Comparison of ENCODE assay signal across 27 mouse cellular contexts in the genomic region with DNA sequence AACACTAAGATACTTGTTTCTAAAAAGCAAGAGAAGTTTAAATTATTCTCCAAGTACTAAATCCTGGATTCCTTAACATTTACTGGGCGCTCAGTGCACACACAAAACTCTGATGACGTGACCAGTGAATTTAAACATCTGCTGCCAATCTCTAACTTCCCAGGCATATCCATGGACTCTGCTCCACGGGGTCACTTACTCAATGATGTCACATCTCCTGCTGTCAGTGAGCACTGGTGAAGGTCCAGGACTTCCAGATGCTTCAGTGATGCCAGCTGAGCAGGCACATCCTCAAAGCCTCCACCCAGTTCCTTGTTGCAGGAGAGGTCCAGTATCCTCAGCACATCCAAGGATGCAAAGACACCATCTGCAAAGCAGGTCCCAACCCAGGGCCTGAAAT. TPM values are rescaled to one million over a fixed set of nuclear protein-coding genes. Genes with fewer than 3 reads are reported as not detected.
DNase-seq lines count a peak whose midpoint lies in the region; ATAC-seq and TF ChIP-seq lines count a peak whose summit lies in the region.
"Had no signal": no experiment of that assay in that cellular context is flagged by ENCODE, and none has a peak within 500 bp of the region (broad histone marks: within the 10 kb centered on the region; RNA-seq: fewer than 3 reads in every experiment).

No protein-coding gene starts in this region.

- no peak overlapping the region for H3K4me3 ChIP-seq in intestine, embryonic 14.5 days (ENCODE audit: low read depth, low read length)
- no peak overlapping the region for H3K4me3 ChIP-seq in intestine, embryonic 15.5 days (replicated peaks)
- no peak overlapping the region for H3K4me3 ChIP-seq in lung, embryonic 15.5 days
- no peak overlapping the region for H3K4me3 ChIP-seq in lung, postnatal 0 days (ENCODE audit: low read depth, low read length)
- H3K4me3 ChIP-seq: embryonic facial prominence, embryonic 10.5 days; embryonic facial prominence, embryonic 12.5 days; forebrain, embryonic 13.5 days had no signal

- H3K27me3 ChIP-seq in intestine, embryonic 14.5 days (replicated peaks; ENCODE audit: control insufficient read depth, insufficient read depth, low read length) = no peaks in the 10 kb centered on the region
- H3K27me3 ChIP-seq in intestine, embryonic 15.5 days (replicated peaks) = no peaks in the 10 kb centered on the region
- H3K27me3 ChIP-seq in lung, embryonic 15.5 days = no peaks in the 10 kb centered on the region
- no peaks in the 10 kb centered on the region for H3K27me3 ChIP-seq in lung, postnatal 0 days (replicated peaks; ENCODE audit: insufficient read depth, low read length)
- H3K27me3 ChIP-seq: CH12.LX; embryonic facial prominence, embryonic 12.5 days; forebrain, embryonic 13.5 days; Patski had no signal

- H3K36me3 ChIP-seq in intestine, embryonic 14.5 days (ENCODE audit: control insufficient read depth, insufficient read depth, low read length) = no peaks in the 10 kb centered on the region
- no peaks in the 10 kb centered on the region for H3K36me3 ChIP-seq in intestine, embryonic 15.5 days
- H3K36me3 ChIP-seq in lung, embryonic 15.5 days = no peaks in the 10 kb centered on the region
- H3K36me3 ChIP-seq in lung, postnatal 0 days (ENCODE audit: insufficient read depth, low read length) = no peaks in the 10 kb centered on the region
- H3K36me3 ChIP-seq: embryonic facial prominence, embryonic 10.5 days; embryonic facial prominence, embryonic 12.5 days; G1E had no signal

- no peak overlapping the region for H3K9ac ChIP-seq in intestine, embryonic 14.5 days (ENCODE audit: low read length)
- no peak overlapping the region for H3K9ac ChIP-seq in intestine, embryonic 15.5 days
- H3K9ac ChIP-seq in lung, embryonic 15.5 days = no peak overlapping the region
- no peak overlapping the region for H3K9ac ChIP-seq in lung, postnatal 0 days (replicated peaks; ENCODE audit: low read depth)
- H3K9ac ChIP-seq: embryonic facial prominence, embryonic 12.5 days; forebrain, embryonic 13.5 days had no signal

- H3K9me3 ChIP-seq in intestine, embryonic 14.5 days (ENCODE audit: control insufficient read depth, low read length) = no peaks in the 10 kb centered on the region
- H3K9me3 ChIP-seq in intestine, embryonic 15.5 days = no peaks in the 10 kb centered on the region
- no peaks in the 10 kb centered on the region for H3K9me3 ChIP-seq in lung, embryonic 15.5 days
- no peaks in the 10 kb centered on the region for H3K9me3 ChIP-seq in lung, postnatal 0 days (ENCODE audit: low read length)
- H3K9me3 ChIP-seq: embryonic facial prominence, embryonic 10.5 days; embryonic facial prominence, embryonic 12.5 days; forebrain, embryonic 13.5 days; G1E had no signal

- no peak overlapping the region for H3K4me2 ChIP-seq in intestine, embryonic 14.5 days (ENCODE audit: low read length)
- no peak overlapping the region for H3K4me2 ChIP-seq in intestine, embryonic 15.5 days (replicated peaks)
- no peak overlapping the region for H3K4me2 ChIP-seq in lung, embryonic 15.5 days
- no peak overlapping the region for H3K4me2 ChIP-seq in lung, postnatal 0 days (replicated peaks; ENCODE audit: low read depth, low read length)
- H3K4me2 ChIP-seq: embryonic facial prominence, embryonic 12.5 days; forebrain, embryonic 13.5 days had no signal

- peak; percentile 45 for DNase-seq in intestine, embryonic 14.5 days (ENCODE audit: low spot score)
- no peak for DNase-seq in lung, postnatal 36 days
- DNase-seq in lung, postnatal 0 days (ENCODE audit: low spot score) = peak; percentile 40
- DNase-seq in lung, adult 18-20 months = no peak
- peak; percentile 13 to 57 for DNase-seq in lung, postnatal 4 days
- DNase-seq: adrenal gland, adult 8-10 months; adrenal gland, postnatal 14 days; adrenal gland, postnatal 36 days; B cell, adult 2 months; cerebellum, adult 11-12 months; cerebellum, adult 2 months; cerebellum, adult 9-10 months; cerebellum, postnatal 10 days; cerebellum, postnatal 25 days had no signal

- TF ChIP-seq EP300 in lung, postnatal 0 days (IDR thresholded peaks at IDR 0.05) = no peak

- 84% methylated on average over 3 of the region's 3 CpGs for WGBS in intestine, embryonic 14.5 days
- 75% methylated on average over 3 of the region's 3 CpGs for WGBS in intestine, embryonic 15.5 days
- WGBS in lung, embryonic 15.5 days = 42% methylated on average over 3 of the region's 3 CpGs
- 47% methylated on average over 3 of the region's 3 CpGs for WGBS in lung, postnatal 0 days

- no peak for ATAC-seq in intestine, embryonic 14.5 days (replicated peaks; ENCODE audit: low FRiP score, low TSS enrichment, low read depth)
- no peak for ATAC-seq in intestine, embryonic 15.5 days
- ATAC-seq in lung, embryonic 15.5 days (ENCODE audit: borderline replicate concordance, extremely low read depth, low FRiP score, low TSS enrichment) = peak; percentile 74; the same call in 1 of the 2 replicates
- ATAC-seq in lung, postnatal 0 days = peak; percentile 64
- ATAC-seq: activated CD4-positive, CD25-positive, alpha-beta regulatory T cell, adult 4 months; CD4-positive, CD25-positive, alpha-beta regulatory T cell, adult 4 months; forebrain, embryonic 13.5 days; Patski had no signal

- no peak for TF ChIP-seq CTCF in lung, postnatal 0 days (IDR thresholded peaks at IDR 0.05)

- no peak overlapping the region for H3K27ac ChIP-seq in intestine, embryonic 14.5 days (ENCODE audit: low read depth)
- H3K27ac ChIP-seq in intestine, embryonic 15.5 days = no peak overlapping the region
- no peak overlapping the region for H3K27ac ChIP-seq in lung, embryonic 15.5 days
- H3K27ac ChIP-seq in lung, postnatal 0 days (ENCODE audit: low read length) = no peak overlapping the region
- H3K27ac ChIP-seq: embryonic facial prominence, embryonic 10.5 days; embryonic facial prominence, embryonic 12.5 days; forebrain, embryonic 13.5 days had no signal

- no peaks in the 10 kb centered on the region for H3K4me1 ChIP-seq in intestine, embryonic 14.5 days (replicated peaks; ENCODE audit: control insufficient read depth, insufficient read depth, low read length)
- H3K4me1 ChIP-seq in intestine, embryonic 15.5 days (replicated peaks) = no peaks in the 10 kb centered on the region
- H3K4me1 ChIP-seq in lung, embryonic 15.5 days = no peaks in the 10 kb centered on the region
- H3K4me1 ChIP-seq in lung, postnatal 0 days (ENCODE audit: insufficient read depth, low read depth, low read length) = no peaks in the 10 kb centered on the region
- H3K4me1 ChIP-seq: embryonic facial prominence, embryonic 10.5 days; embryonic facial prominence, embryonic 12.5 days; forebrain, embryonic 13.5 days had no signal

RNA-seq across cellular contexts. Expression of gene Lrrc31, which starts 12.4 kb away (rescaled TPM):
- polyA plus RNA-seq in intestine, embryonic 14.5 days (2014; fragmentation: Nextera tagmentation; extraction: Ambion mirVana) = 0.20 and 0.66 TPM in 2 replicates
- 1.3 and 1.9 TPM in 2 replicates for polyA plus RNA-seq in intestine, embryonic 15.5 days (2015; fragmentation: Nextera tagmentation; extraction: Ambion mirVana)
- 0.09 and 0.18 TPM in 2 replicates for polyA plus RNA-seq in lung, embryonic 15.5 days (2015; fragmentation: Nextera tagmentation; extraction: Ambion mirVana)
- 0.17 and 0.55 TPM in 2 replicates for polyA plus RNA-seq in lung, postnatal 0 days (2015; fragmentation: Nextera tagmentation; extraction: Ambion mirVana)
- polyA plus RNA-seq: activated CD4-positive, CD25-positive, alpha-beta regulatory T cell, adult 4 months; cerebellum, adult 2 months; cortical plate, adult 2 months; embryonic facial prominence, embryonic 10.5 days; embryonic facial prominence, embryonic 12.5 days; forebrain, embryonic 11.5 days; forebrain, embryonic 13.5 days; G1E; Patski had no signal

RNA-seq across cellular contexts. Expression of gene Lrrc34, which starts 39.5 kb away (rescaled TPM):
- 0.49 and 0.60 TPM in 2 replicates for polyA plus RNA-seq in intestine, embryonic 14.5 days (2014; fragmentation: Nextera tagmentation; extraction: Ambion mirVana)
- 0.40 and 0.48 TPM in 2 replicates for polyA plus RNA-seq in intestine, embryonic 15.5 days (2015; fragmentation: Nextera tagmentation; extraction: Ambion mirVana)
- 2.9 and 3.1 TPM in 2 replicates for polyA plus RNA-seq in lung, embryonic 15.5 days (2015; fragmentation: Nextera tagmentation; extraction: Ambion mirVana)
- 7.9 and 9.6 TPM in 2 replicates for polyA plus RNA-seq in lung, postnatal 0 days (2015; fragmentation: Nextera tagmentation; extraction: Ambion mirVana)
- polyA plus RNA-seq: G1E had no signal

RNA-seq across cellular contexts. Expression of gene Lrriq4, which starts 42.9 kb away (rescaled TPM):
- not detected in 2 replicates for polyA plus RNA-seq in intestine, embryonic 14.5 days (2014; fragmentation: Nextera tagmentation; extraction: Ambion mirVana)
- polyA plus RNA-seq in intestine, embryonic 15.5 days (2015; fragmentation: Nextera tagmentation; extraction: Ambion mirVana) = not detected in 2 replicates
- polyA plus RNA-seq in lung, embryonic 15.5 days (2015; fragmentation: Nextera tagmentation; extraction: Ambion mirVana) = not detected in 2 replicates
- not detected in 2 replicates for polyA plus RNA-seq in lung, postnatal 0 days (2015; fragmentation: Nextera tagmentation; extraction: Ambion mirVana)
- polyA plus RNA-seq: activated CD4-positive, CD25-positive, alpha-beta regulatory T cell, adult 4 months; CD4-positive, CD25-positive, alpha-beta regulatory T cell, adult 4 months; cerebellum, adult 2 months; cortical plate, adult 2 months; embryonic facial prominence, embryonic 10.5 days; embryonic facial prominence, embryonic 12.5 days; embryonic facial prominence, embryonic 14.5 days; forebrain, embryonic 11.5 days; forebrain, embryonic 13.5 days; G1E; Patski had no signal

RNA-seq across cellular contexts. Expression of gene Samd7, which starts 58.9 kb away (rescaled TPM):
- polyA plus RNA-seq in intestine, embryonic 14.5 days (2014; fragmentation: Nextera tagmentation; extraction: Ambion mirVana) = not detected in 2 replicates
- not detected in 2 replicates for polyA plus RNA-seq in intestine, embryonic 15.5 days (2015; fragmentation: Nextera tagmentation; extraction: Ambion mirVana)
- polyA plus RNA-seq in lung, embryonic 15.5 days (2015; fragmentation: Nextera tagmentation; extraction: Ambion mirVana) = not detected in 2 replicates
- polyA plus RNA-seq in lung, postnatal 0 days (2015; fragmentation: Nextera tagmentation; extraction: Ambion mirVana) = not detected in 2 replicates
- polyA plus RNA-seq: CD4-positive, CD25-positive, alpha-beta regulatory T cell, adult 4 months; embryonic facial prominence, embryonic 10.5 days; embryonic facial prominence, embryonic 12.5 days; embryonic facial prominence, embryonic 14.5 days; forebrain, embryonic 11.5 days; forebrain, embryonic 13.5 days; G1E; Patski had no signal

Comparison
In these comparisons a context has a peak if more than half of its experiments do, and no peak if none do; other contexts are left out.
1. DNase-seq: peak in intestine, embryonic 14.5 days (single experiment), lung, postnatal 0 days (single experiment) and lung, postnatal 4 days (2 of 2); none in lung, postnatal 36 days (single experiment) and lung, adult 18-20 months (0 of 2).
2. ATAC-seq: peak in lung, embryonic 15.5 days (single experiment) and lung, postnatal 0 days (single experiment); none in intestine, embryonic 14.5 days (single experiment) and intestine, embryonic 15.5 days (single experiment).